Mouse (Mus musculus) kidney, adult 2 months (tissue): ENCODE measurements around the gene Csgalnact2. TPM values are rescaled to one million over a fixed set of nuclear protein-coding genes. Genes with fewer than 3 reads are reported as not detected.

Source experiments
- DNase-seq: peaks from one replicate; pipeline ENCODE4 v3.0.0; 2021
- H3K27ac ChIP-seq: fragments of 200-500 bp; 2 replicates; pipeline ENCODE4 v1.5.1; 2012; ENCODE audit warnings: low read depth, low read length, control low read depth, inconsistent platforms; ENCODE audit not compliant: insufficient read depth
- H3K27me3 ChIP-seq: fragments of 200-500 bp; replicated peaks from 2 replicates; pipeline ENCODE4 v1.6.1; 2012; ENCODE audit warnings: mild to moderate bottlenecking, moderate library complexity, low read length, inconsistent platforms; ENCODE audit not compliant: control insufficient read depth, insufficient read depth
- H3K36me3 ChIP-seq: fragments of 200-500 bp; 2 replicates; pipeline ENCODE4 v1.6.1; 2012; ENCODE audit warnings: mild to moderate bottlenecking, moderate library complexity, low read length, inconsistent platforms; ENCODE audit not compliant: control insufficient read depth, insufficient read depth
- H3K4me1 ChIP-seq: fragments of 200-500 bp; 2 replicates; pipeline ENCODE4 v1.6.1; 2011; ENCODE audit warnings: low read length; ENCODE audit not compliant: control insufficient read depth, insufficient read depth
- H3K4me3 ChIP-seq: fragments of 200-500 bp; 2 replicates; pipeline ENCODE4 v1.5.1; 2011; ENCODE audit warnings: mild to moderate bottlenecking, low read depth, low read length, control low read depth; ENCODE audit not compliant: insufficient read depth
- CTCF ChIP-seq: fragments of 200-500 bp; conservative IDR thresholded peaks from 2 replicates; pipeline ENCODE4 v1.5.1; 2011; ENCODE audit warnings: low read depth, mild to moderate bottlenecking, control low read depth, low read length, moderate library complexity, mixed read lengths; ENCODE audit not compliant: insufficient read depth, insufficient read length
- POLR2A ChIP-seq: fragments of 200-500 bp; IDR thresholded peaks from one replicate; pipeline ENCODE4 v1.6.1; 2011; ENCODE audit warnings: low read depth, low read length, control low read depth
- WGBS: fragments of 180-500 bp; shearing (Covaris S2); methylation state at CpG from one replicate; pipeline ENCODE4 v1.1.7; 2018; 5-methylcytosine and 5-hydroxymethylcytosine counted together
- polyA plus RNA-seq: library from polyadenylated mRNA; depleted of rRNA; stranded (reverse); fragments of >200 nt; gene quantifications from 2 replicates; pipeline ENCODE4 v1.2.3, GENCODE M21; 2012

Csgalnact2 gene
- polyA plus RNA-seq, 1 experiment = 4.7 TPM

DNA sequence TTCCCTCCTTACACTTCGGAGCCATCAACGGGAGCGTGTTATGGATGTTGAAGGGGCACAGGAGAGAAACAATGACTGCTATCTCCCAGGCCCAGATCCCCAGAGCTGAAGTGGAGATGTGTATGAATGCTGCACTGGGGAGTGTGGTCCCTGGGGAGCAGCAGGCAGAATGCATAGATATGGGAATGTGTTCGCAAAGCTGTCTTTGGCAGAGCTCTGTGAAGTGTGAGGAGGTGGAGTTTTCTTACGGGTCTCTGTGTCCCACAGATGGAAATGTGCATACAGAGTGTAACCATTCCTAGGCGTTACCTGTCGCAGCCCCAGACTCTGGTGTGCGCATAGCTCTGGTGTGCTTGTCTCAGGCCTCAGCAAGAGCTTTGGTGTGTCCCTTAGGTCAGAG, 62.2 kb downstream of the Csgalnact2 start:
- Histone ChIP-seq H3K4me3 (no peak overlapping the region), H3K4me1 (no peaks in the 10 kb centered on the region), H3K27ac (no peak overlapping the region), H3K27me3 (no peaks in the 10 kb centered on the region), H3K36me3 (no peaks in the 10 kb centered on the region)
- DNase-seq = no peak
- WGBS = 89% methylated on average over 8 of the region's 8 CpGs
- TF ChIP-seq CTCF (no peak), POLR2A (no peak)

DNA sequence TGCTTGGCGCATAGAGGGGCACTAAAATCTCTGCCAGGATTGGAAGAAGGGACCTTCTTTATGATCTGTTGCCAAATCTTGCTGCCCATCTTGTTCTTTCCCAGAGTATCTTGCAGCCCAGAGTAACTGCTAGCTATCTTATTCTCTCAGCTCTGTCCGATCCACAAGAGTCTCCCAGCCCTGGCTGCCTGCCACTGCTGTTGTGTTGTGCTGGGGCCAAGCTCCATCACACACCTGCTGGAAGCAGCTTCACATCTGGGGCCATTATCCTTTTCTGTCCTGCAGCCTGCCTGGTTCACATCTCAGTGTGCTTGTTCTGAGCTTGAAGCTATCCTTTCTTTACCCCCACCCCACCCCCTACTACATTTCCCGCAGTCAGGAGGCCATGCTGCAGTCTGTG, 62.7 kb downstream of the Csgalnact2 start:
- Histone ChIP-seq H3K36me3 (no peaks in the 10 kb centered on the region), H3K27ac (no peak overlapping the region), H3K4me3 (no peak overlapping the region), H3K4me1 (no peaks in the 10 kb centered on the region), H3K27me3 (no peaks in the 10 kb centered on the region)
- 92% methylated on average over 3 of the region's 3 CpGs for WGBS
- no peak for DNase-seq
- TF ChIP-seq CTCF (no peak), POLR2A (no peak)

DNA sequence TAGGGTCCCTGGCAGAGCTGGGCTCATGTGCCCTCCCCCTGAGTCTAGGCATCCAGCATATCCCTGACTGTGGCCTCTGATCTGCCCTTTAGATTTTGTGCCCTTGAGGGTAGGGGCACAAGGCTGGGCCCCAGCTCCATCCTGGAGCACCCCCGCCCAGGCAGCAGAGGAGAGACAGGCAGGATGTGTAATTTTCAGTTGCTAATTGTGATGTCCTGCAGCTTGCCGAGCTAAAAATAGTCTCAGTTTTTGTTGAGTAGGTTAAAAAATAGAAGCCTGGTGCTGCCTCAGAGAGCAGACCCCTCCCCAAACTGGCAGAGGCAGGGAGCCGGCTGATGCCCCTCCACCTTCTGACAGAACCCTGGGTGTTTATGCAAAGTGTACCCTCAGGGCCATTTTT, 64.8 kb downstream of the Csgalnact2 start:
- no peaks in the 10 kb centered on the region for H3K4me1 ChIP-seq
- H3K27ac ChIP-seq = no peak overlapping the region
- no peak overlapping the region for H3K4me3 ChIP-seq
- no peaks in the 10 kb centered on the region for H3K27me3 ChIP-seq
- no peaks in the 10 kb centered on the region for H3K36me3 ChIP-seq
- WGBS = 59% methylated on average over 3 of the region's 3 CpGs
- DNase-seq = no peak
- no peak for TF ChIP-seq POLR2A
- TF ChIP-seq CTCF = no peak

DNA sequence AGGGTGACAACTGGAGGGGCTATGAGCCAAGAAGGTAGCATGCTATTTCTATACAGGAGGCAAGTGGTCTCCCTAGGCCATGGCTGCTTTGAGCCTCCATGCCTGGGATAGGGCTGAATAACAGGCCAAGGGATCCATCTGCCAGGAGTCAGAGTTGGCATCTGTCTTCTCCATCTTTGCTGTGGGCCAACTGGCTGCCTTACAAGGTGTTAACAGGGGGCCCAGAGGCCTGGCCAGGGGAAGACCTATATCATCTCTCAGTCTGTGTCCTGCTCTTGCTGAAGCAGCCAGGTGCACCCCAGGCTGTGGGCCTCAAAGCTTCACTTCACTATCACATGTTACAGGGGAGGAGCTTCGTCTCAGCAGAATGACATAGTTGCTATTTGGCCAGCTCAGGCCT, 66.8 kb downstream of the Csgalnact2 start:
- Histone ChIP-seq H3K4me1 (no peaks in the 10 kb centered on the region), H3K27ac (no peak overlapping the region), H3K36me3 (no peaks in the 10 kb centered on the region), H3K27me3 (no peaks in the 10 kb centered on the region), H3K4me3 (no peak overlapping the region)
- 85% methylated on average over 1 of the region's 1 CpGs for WGBS
- TF ChIP-seq CTCF (no peak), POLR2A (no peak)
- DNase-seq = no peak

DNA sequence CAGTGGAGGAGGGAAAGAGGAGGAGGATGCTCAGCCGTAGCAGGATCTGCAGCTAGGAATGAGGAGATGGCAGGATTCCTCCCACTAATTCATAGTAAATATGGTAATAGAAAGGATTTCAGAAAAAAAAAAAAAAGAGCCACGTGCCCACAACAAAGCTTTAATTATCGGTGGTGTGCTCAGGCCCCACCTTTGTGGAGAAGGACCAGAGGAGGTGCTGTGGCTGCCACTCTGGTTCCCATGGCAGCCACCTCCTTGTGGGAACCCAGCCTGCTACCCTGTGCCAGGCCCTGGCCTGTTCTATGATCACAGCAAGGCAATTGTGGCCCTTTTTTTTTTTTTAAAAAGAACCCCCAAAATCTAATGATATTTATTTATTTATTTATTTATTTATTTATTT, 67.5 kb downstream of the Csgalnact2 start:
- no peak for DNase-seq
- Histone ChIP-seq H3K27ac (no peak overlapping the region), H3K4me1 (no peaks in the 10 kb centered on the region), H3K27me3 (no peaks in the 10 kb centered on the region), H3K4me3 (no peak overlapping the region), H3K36me3 (no peaks in the 10 kb centered on the region)
- WGBS = 96% methylated on average over 3 of the region's 3 CpGs
- TF ChIP-seq CTCF (no peak), POLR2A (no peak)

GRCm38 (mm10) chr6:118071013-118071350, 68.0 kb downstream of the Csgalnact2 start:
- Histone ChIP-seq H3K27me3 (no peaks in the 10 kb centered on the region), H3K36me3 (no peaks in the 10 kb centered on the region), H3K4me3 (no peak overlapping the region), H3K4me1 (no peaks in the 10 kb centered on the region), H3K27ac (no peak overlapping the region)
- DNase-seq = no peak
- WGBS = 92% methylated on average over 4 of the region's 4 CpGs
- no peak for TF ChIP-seq POLR2A
- no peak for TF ChIP-seq CTCF

GRCm38 (mm10) chr6:118070321-118071012, 68.5 kb downstream of the Csgalnact2 start:
- Histone ChIP-seq H3K4me1 (no peaks in the 10 kb centered on the region), H3K36me3 (no peaks in the 10 kb centered on the region), H3K27me3 (no peaks in the 10 kb centered on the region), H3K4me3 (no peak overlapping the region), H3K27ac (no peak overlapping the region)
- TF ChIP-seq POLR2A = no peak
- no peak for TF ChIP-seq CTCF
- DNase-seq = no peak
- WGBS = 61% methylated on average over 5 of the region's 5 CpGs
